Mouse (Mus musculus) cerebellum, adult 9-11 months (tissue): ENCODE results near the gene Cped1.
"Not testable (repeated sequence)": the region's sequence is repeated elsewhere in the genome, so short reads cannot be mapped to it uniquely, and the experiment has no call there.

Experiments used
- DNase-seq: peaks from one replicate; pipeline ENCODE4 v3.0.0; 2022

The Cped1 gene

GRCm38 (mm10) chr6:22091773-22092172 is 106.1 kb downstream of the Cped1 start:
- DNase-seq, result no peak

GRCm38 (mm10) chr6:22093792-22094191 is 108.1 kb downstream of the Cped1 start:
- no peak for DNase-seq

GRCm38 (mm10) chr6:22097709-22098108 is 112.0 kb downstream of the Cped1 start:
- DNase-seq, result no peak

GRCm38 (mm10) chr6:22099832-22100231 is 114.1 kb downstream of the Cped1 start:
- no peak for DNase-seq

- no peak for DNase-seq
Observed at GRCm38 (mm10) chr6:22101939-22102338, 116.2 kb downstream of the Cped1 start.

GRCm38 (mm10) chr6:22102752-22103151 is 117.0 kb downstream of the Cped1 start:
- no peak for DNase-seq

GRCm38 (mm10) chr6:22103713-22104112 is 118.0 kb downstream of the Cped1 start:
- no peak for DNase-seq

GRCm38 (mm10) chr6:22104211-22104610 is 118.5 kb downstream of the Cped1 start:
- DNase-seq, result no peak

GRCm38 (mm10) chr6:22114079-22114478 is 128.4 kb downstream of the Cped1 start:
- no peak for DNase-seq

GRCm38 (mm10) chr6:22116679-22117078 is 131.0 kb downstream of the Cped1 start:
- DNase-seq, result no peak

GRCm38 (mm10) chr6:22122080-22122479 is 136.4 kb downstream of the Cped1 start:
- DNase-seq, result peak; percentile 32

- no peak for DNase-seq
Observed at GRCm38 (mm10) chr6:22122693-22123092, 137.0 kb downstream of the Cped1 start.

- DNase-seq, result no peak
Observed at GRCm38 (mm10) chr6:22123332-22123731, 137.6 kb downstream of the Cped1 start.

GRCm38 (mm10) chr6:22124575-22125330 is 139.0 kb downstream of the Cped1 start:
- not testable (repeated sequence) for DNase-seq

GRCm38 (mm10) chr6:22135038-22135631 is 149.4 kb downstream of the Cped1 start:
- DNase-seq, result no peak

GRCm38 (mm10) chr6:22136805-22137204 is 151.1 kb downstream of the Cped1 start:
- no peak for DNase-seq

- DNase-seq, result no peak
Observed at GRCm38 (mm10) chr6:22140786-22141185, 155.1 kb downstream of the Cped1 start.

- no peak for DNase-seq
Observed at GRCm38 (mm10) chr6:22147236-22147635, 161.5 kb downstream of the Cped1 start.

- no peak for DNase-seq
Observed at GRCm38 (mm10) chr6:22148511-22148910, 162.8 kb downstream of the Cped1 start.

- DNase-seq, result peak; percentile 65
Observed at GRCm38 (mm10) chr6:22157461-22157860, 171.7 kb downstream of the Cped1 start.

- DNase-seq, result no peak
Observed at GRCm38 (mm10) chr6:22161944-22162343, 176.2 kb downstream of the Cped1 start.

- no peak for DNase-seq
Observed at GRCm38 (mm10) chr6:22168388-22168787, 182.7 kb downstream of the Cped1 start.

GRCm38 (mm10) chr6:22178721-22179295 is 193.1 kb downstream of the Cped1 start:
- no peak for DNase-seq

- no peak for DNase-seq
Observed at GRCm38 (mm10) chr6:22180316-22180715, 194.6 kb downstream of the Cped1 start.
